Mouse (Mus musculus): ENCODE data around the gene Crocc2. TPM values are rescaled to one million over a fixed set of nuclear protein-coding genes. Genes with fewer than 3 reads are reported as not detected.

The Crocc2 gene
- total and polyA plus RNA-seq, 3 experiments, result not detected

DNA sequence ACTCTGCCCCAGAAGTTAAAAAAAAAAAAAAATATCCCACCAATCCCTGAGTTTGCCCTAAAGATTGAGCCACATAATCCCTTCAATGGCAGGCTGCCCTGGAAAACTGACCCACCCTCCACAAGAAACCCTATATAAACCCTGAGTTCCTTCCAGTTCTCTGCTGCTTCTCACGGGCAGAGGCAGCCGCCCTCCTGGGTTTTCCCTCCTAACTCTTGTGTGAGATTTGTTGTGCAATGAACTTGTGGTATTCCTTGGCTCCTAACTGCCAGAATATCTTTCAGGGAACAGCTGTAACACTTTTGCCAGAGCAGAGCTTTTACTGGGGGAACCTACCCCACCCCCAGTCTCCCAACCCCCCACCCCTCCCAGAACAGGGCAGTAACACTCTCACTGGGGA, 84.1 kb downstream of the Crocc2 start:
- Histone ChIP-seq H3K9me3 (replicated peaks; ENCODE audit: low read length) (no peaks in the 10 kb centered on the region), H3K9ac (ENCODE audit: insufficient read depth, low read depth) (no peak overlapping the region), H3K79me2 (replicated peaks; ENCODE audit: control insufficient read depth, extremely low read depth, insufficient read depth, poor library complexity, severe bottlenecking) (no peaks in the 10 kb centered on the region), H3K4me3 (replicated peaks in 1 of 3; ENCODE audit: low read depth in 2 of 3, low read length in 2 of 3, poor library complexity in 1 of 3) (no peak overlapping the region), H3K4me1 (ENCODE audit: control insufficient read depth in 1 of 2, insufficient read depth in 2 of 2) (no peaks in the 10 kb centered on the region), H3K4me2 (ENCODE audit: insufficient read depth, low read depth, poor library complexity, severe bottlenecking) (no peak overlapping the region), H3K27ac (ENCODE audit: insufficient read depth, low read depth) (no peak overlapping the region), H3K36me3 (replicated peaks in 1 of 2; ENCODE audit: control insufficient read depth in 1 of 2, insufficient read depth in 1 of 2, low read length in 1 of 2) (no peaks in the 10 kb centered on the region), H3K27me3 (replicated peaks) (peaks cover 74% of the 10 kb centered on the region)
- TF ChIP-seq POLR2A (IDR thresholded peaks at IDR 0.05; ENCODE audit: low read depth, low read length) (no peak), UBTF (IDR thresholded peaks at IDR 0.05; ENCODE audit: low read depth, low read length) (no peak), RAD21 (IDR thresholded peaks at IDR 0.05; ENCODE audit: low read depth, low read length) (no peak), BHLHE40 (IDR thresholded peaks at IDR 0.05; ENCODE audit: low read depth, low read length) (no peak), MYC (IDR thresholded peaks at IDR 0.05; ENCODE audit: low read depth, low read length) (no peak), CTCF (conservative IDR thresholded peaks at IDR 0.05 in 1 of 2, IDR thresholded peaks at IDR 0.05 in 1 of 2; ENCODE audit: low read depth in 2 of 2, low read length in 2 of 2) (no peak), JUN (IDR thresholded peaks at IDR 0.05; ENCODE audit: insufficient read depth, low read depth, low read length) (no peak), ETS1 (conservative IDR thresholded peaks at IDR 0.05; ENCODE audit: low read depth, low read length) (no peak)
- in situ Hi-C loops (cut with MboI; ENCODE audit: low pct_ligation_motif_present, low pct_unique_long_range_greater_than_20kb, low sequenced_read_pairs) (no loop called here), dilution Hi-C loops (cut with MboI; ENCODE audit: extremely low pct_ligation_motif_present, extremely low pct_unique_long_range_greater_than_20kb, low sequenced_read_pairs) (no loop called here)
- no peak for DNase-seq (ENCODE audit: extremely low read depth)

DNA sequence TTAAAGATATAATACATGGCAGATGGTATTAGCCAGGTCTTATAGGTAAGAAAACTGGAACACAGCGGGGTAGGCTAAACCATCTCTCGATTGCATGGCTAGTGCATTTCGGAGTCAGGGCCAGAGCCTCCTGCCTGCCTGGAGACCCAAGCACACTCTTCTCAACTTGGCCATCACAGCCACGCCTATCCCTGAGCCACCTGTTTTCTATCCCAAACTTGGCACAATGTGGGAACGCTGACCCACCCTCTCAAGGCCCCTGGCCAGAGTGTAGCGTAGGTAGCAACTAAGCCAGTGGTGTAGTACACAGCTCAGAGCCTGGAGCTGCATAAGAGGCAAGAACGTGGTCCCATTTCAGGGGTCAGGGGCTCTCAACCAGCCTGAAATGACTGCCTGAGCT, 87.2 kb downstream of the Crocc2 start:
- in situ Hi-C loops (cut with MboI; ENCODE audit: low pct_ligation_motif_present, low pct_unique_long_range_greater_than_20kb, low sequenced_read_pairs), result no loop called here
- no peaks in the 10 kb centered on the region for H3K36me3 ChIP-seq (replicated peaks in 1 of 2; ENCODE audit: control insufficient read depth in 1 of 2, insufficient read depth in 1 of 2, low read length in 1 of 2)
- H3K27ac ChIP-seq (ENCODE audit: insufficient read depth, low read depth), result no peak overlapping the region
- H3K4me2 ChIP-seq (ENCODE audit: insufficient read depth, low read depth, poor library complexity, severe bottlenecking), result no peak overlapping the region
- TF ChIP-seq USF2 (conservative IDR thresholded peaks at IDR 0.05; ENCODE audit: low read depth, low read length) (no peak), MAX (IDR thresholded peaks at IDR 0.05; ENCODE audit: low read length) (no peak), SMC3 (IDR thresholded peaks at IDR 0.05; ENCODE audit: low read depth, low read length) (no peak), GABPA (IDR thresholded peaks at IDR 0.05; ENCODE audit: insufficient replicate concordance, low read depth, low read length) (no peak), JUN (IDR thresholded peaks at IDR 0.05; ENCODE audit: insufficient read depth, low read depth, low read length) (no peak), NELFE (IDR thresholded peaks at IDR 0.05; ENCODE audit: low read depth, low read length) (no peak), CHD1 (IDR thresholded peaks at IDR 0.05; ENCODE audit: low read depth, low read length) (no peak), ZKSCAN1 (IDR thresholded peaks at IDR 0.05; ENCODE audit: borderline replicate concordance, low read depth, low read length) (no peak), TCF12 (IDR thresholded peaks at IDR 0.05; ENCODE audit: low read depth, low read length) (no peak), CHD2 (IDR thresholded peaks at IDR 0.05; ENCODE audit: low read length) (no peak), PAX5 (IDR thresholded peaks at IDR 0.05; ENCODE audit: low read length) (no peak)
- no peak overlapping the region for H3K4me3 ChIP-seq (replicated peaks in 1 of 3; ENCODE audit: low read depth in 2 of 3, low read length in 2 of 3, poor library complexity in 1 of 3)
- no peak for DNase-seq (ENCODE audit: extremely low read depth)
- H3K79me2 ChIP-seq (replicated peaks; ENCODE audit: control insufficient read depth, extremely low read depth, insufficient read depth, poor library complexity, severe bottlenecking), result no peaks in the 10 kb centered on the region
- no peaks in the 10 kb centered on the region for H3K4me1 ChIP-seq (ENCODE audit: control insufficient read depth in 1 of 2, insufficient read depth in 2 of 2)
- H3K9me3 ChIP-seq (replicated peaks; ENCODE audit: low read length), result no peaks in the 10 kb centered on the region
- dilution Hi-C loops (cut with MboI; ENCODE audit: extremely low pct_ligation_motif_present, extremely low pct_unique_long_range_greater_than_20kb, low sequenced_read_pairs), result no loop called here
- H3K9ac ChIP-seq (ENCODE audit: insufficient read depth, low read depth), result no peak overlapping the region
- peaks cover 91% of the 10 kb centered on the region for H3K27me3 ChIP-seq (replicated peaks)
